Mouse (Mus musculus): ENCODE measurements around the gene Pigk. TPM values are rescaled to one million over a fixed set of nuclear protein-coding genes. Genes with fewer than 3 reads are reported as not detected.

Pigk gene
- polyA plus RNA-seq, 1 experiment from 2014 or later: 44.6 TPM

GRCm38 (mm10) chr3:152761116-152761515 is 47.2 kb downstream of the Pigk start:
- Histone ChIP-seq H3K27me3 (replicated peaks; ENCODE audit: insufficient read depth, low read length) (no peaks in the 10 kb centered on the region), H3K9me3 (ENCODE audit: low read length) (no peaks in the 10 kb centered on the region), H3K36me3 (ENCODE audit: insufficient read depth, low read length) (no peaks in the 10 kb centered on the region), H3K4me1 (ENCODE audit: insufficient read depth, low read depth, low read length) (peaks cover 8% of the 10 kb centered on the region), H3K4me2 (replicated peaks; ENCODE audit: low read depth, low read length) (no peak overlapping the region), H3K4me3 (ENCODE audit: low read depth, low read length) (no peak overlapping the region), H3K9ac (replicated peaks; ENCODE audit: low read depth) (no peak overlapping the region), H3K27ac (ENCODE audit: low read length) (no peak overlapping the region)
- ATAC-seq (no peak), DNase-seq (ENCODE audit: low spot score) (peak; percentile 79)
- WGBS: 24% methylated on average over 7 of the region's 7 CpGs
- TF ChIP-seq CTCF (IDR thresholded peaks at IDR 0.05) (peak; percentile 74), EP300 (IDR thresholded peaks at IDR 0.05) (0 out of 2 replicates have a peak, but pooled peaks have one; percentile 17)

- TF ChIP-seq EP300 (IDR thresholded peaks at IDR 0.05) (no peak), CTCF (IDR thresholded peaks at IDR 0.05) (peak; percentile 30)
- Histone ChIP-seq H3K9ac (replicated peaks; ENCODE audit: low read depth) (no peak overlapping the region), H3K4me1 (ENCODE audit: insufficient read depth, low read depth, low read length) (peaks cover 8% of the 10 kb centered on the region), H3K27ac (ENCODE audit: low read length) (no peak overlapping the region), H3K36me3 (ENCODE audit: insufficient read depth, low read length) (no peaks in the 10 kb centered on the region), H3K4me3 (ENCODE audit: low read depth, low read length) (no peak overlapping the region), H3K27me3 (replicated peaks; ENCODE audit: insufficient read depth, low read length) (no peaks in the 10 kb centered on the region), H3K9me3 (ENCODE audit: low read length) (no peaks in the 10 kb centered on the region), H3K4me2 (replicated peaks; ENCODE audit: low read depth, low read length) (no peak overlapping the region)
- peak; percentile 60 for ATAC-seq
- WGBS: 54% methylated on average over 8 of the region's 8 CpGs
- peak; percentile 72 for DNase-seq (ENCODE audit: low spot score)
These were observed 47.8 kb downstream of the Pigk start for GRCm38 (mm10) chr3:152761661-152762060.

- DNase-seq (ENCODE audit: low spot score): no peak
- H3K9ac ChIP-seq (replicated peaks; ENCODE audit: low read depth): no peak overlapping the region
- H3K36me3 ChIP-seq (ENCODE audit: insufficient read depth, low read length): no peaks in the 10 kb centered on the region
- no peak overlapping the region for H3K4me3 ChIP-seq (ENCODE audit: low read depth, low read length)
- TF ChIP-seq EP300 (IDR thresholded peaks at IDR 0.05) (no peak), CTCF (IDR thresholded peaks at IDR 0.05) (no peak)
- WGBS: 88% methylated on average over 8 of the region's 8 CpGs
- no peaks in the 10 kb centered on the region for H3K27me3 ChIP-seq (replicated peaks; ENCODE audit: insufficient read depth, low read length)
- no peaks in the 10 kb centered on the region for H3K9me3 ChIP-seq (ENCODE audit: low read length)
- ATAC-seq: no peak
- peaks cover 8% of the 10 kb centered on the region for H3K4me1 ChIP-seq (ENCODE audit: insufficient read depth, low read depth, low read length)
- H3K27ac ChIP-seq (ENCODE audit: low read length): no peak overlapping the region
- H3K4me2 ChIP-seq (replicated peaks; ENCODE audit: low read depth, low read length): no peak overlapping the region
These were observed 48.4 kb downstream of the Pigk start for GRCm38 (mm10) chr3:152762302-152762701.

GRCm38 (mm10) chr3:152763139-152763882 is 49.4 kb downstream of the Pigk start:
- peak; percentile 53 for DNase-seq (ENCODE audit: low spot score)
- no peaks in the 10 kb centered on the region for H3K27me3 ChIP-seq (replicated peaks; ENCODE audit: insufficient read depth, low read length)
- H3K36me3 ChIP-seq (ENCODE audit: insufficient read depth, low read length): no peaks in the 10 kb centered on the region
- WGBS: 23% methylated on average over 26 of the region's 26 CpGs
- peak overlapping the region; percentile 33 for H3K4me3 ChIP-seq (ENCODE audit: low read depth, low read length)
- no peak for TF ChIP-seq EP300 (IDR thresholded peaks at IDR 0.05)
- TF ChIP-seq CTCF (IDR thresholded peaks at IDR 0.05): peak; percentile 78
- peak overlapping the region; percentile 49 for H3K4me2 ChIP-seq (replicated peaks; ENCODE audit: low read depth, low read length)
- ATAC-seq: peak; percentile 61
- H3K4me1 ChIP-seq (ENCODE audit: insufficient read depth, low read depth, low read length): peaks cover 8% of the 10 kb centered on the region
- H3K27ac ChIP-seq (ENCODE audit: low read length): peak overlapping the region; percentile 2; the same call in 1 of the 2 replicates
- H3K9ac ChIP-seq (replicated peaks; ENCODE audit: low read depth): no peak overlapping the region
- no peaks in the 10 kb centered on the region for H3K9me3 ChIP-seq (ENCODE audit: low read length)

DNA sequence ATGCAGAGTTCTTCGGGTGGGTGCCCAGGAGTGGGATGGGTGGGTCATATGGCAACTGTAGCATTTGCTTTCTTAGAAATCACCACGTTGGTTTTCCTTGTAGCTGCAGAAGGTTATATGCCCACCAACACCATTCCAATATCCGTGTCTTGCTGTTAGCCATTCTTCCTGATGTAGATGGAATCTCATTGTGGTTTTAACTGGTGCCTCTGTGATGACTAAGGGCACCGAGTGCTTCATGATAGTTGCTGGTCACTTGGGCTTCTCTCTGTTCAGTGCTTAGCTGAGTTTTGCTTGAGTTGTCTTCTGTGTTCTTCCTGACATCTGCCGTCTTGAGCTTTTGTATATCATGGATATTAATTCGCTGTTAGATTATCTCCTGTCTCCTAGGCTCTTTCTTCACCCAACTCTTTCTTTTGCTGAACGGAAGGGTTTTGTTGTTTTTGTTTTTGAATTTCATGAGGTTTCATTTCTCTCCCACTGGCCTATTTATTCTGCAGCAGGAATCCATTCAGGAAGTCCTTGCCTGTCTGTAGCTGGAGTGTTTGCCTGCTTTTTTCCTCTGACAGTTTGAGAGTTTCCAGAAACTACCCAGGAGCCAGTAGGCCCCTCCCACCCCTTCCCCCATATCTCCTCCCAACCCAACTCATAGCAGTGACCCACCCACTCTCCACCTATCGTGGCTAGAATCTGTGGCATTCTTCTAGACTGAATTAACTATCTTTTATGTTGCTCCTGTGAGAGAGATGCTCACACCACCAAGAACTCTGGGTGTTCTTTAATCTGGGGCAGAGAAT is 50.8 kb downstream of the Pigk start:
- peak overlapping the region; percentile 26; the same call in 1 of the 2 replicates for H3K27ac ChIP-seq (ENCODE audit: low read length)
- ATAC-seq (no peak), DNase-seq (ENCODE audit: low spot score) (peak; percentile 26)
- H3K4me3 ChIP-seq (ENCODE audit: low read depth, low read length): no peak overlapping the region
- 61% methylated on average over 8 of the region's 8 CpGs for WGBS
- H3K9me3 ChIP-seq (ENCODE audit: low read length): no peaks in the 10 kb centered on the region
- no peak overlapping the region for H3K9ac ChIP-seq (replicated peaks; ENCODE audit: low read depth)
- no peaks in the 10 kb centered on the region for H3K36me3 ChIP-seq (ENCODE audit: insufficient read depth, low read length)
- peaks cover 8% of the 10 kb centered on the region for H3K4me1 ChIP-seq (ENCODE audit: insufficient read depth, low read depth, low read length)
- no peaks in the 10 kb centered on the region for H3K27me3 ChIP-seq (replicated peaks; ENCODE audit: insufficient read depth, low read length)
- TF ChIP-seq CTCF (IDR thresholded peaks at IDR 0.05): no peak
- no peak for TF ChIP-seq EP300 (IDR thresholded peaks at IDR 0.05)
- no peak overlapping the region for H3K4me2 ChIP-seq (replicated peaks; ENCODE audit: low read depth, low read length)

DNA sequence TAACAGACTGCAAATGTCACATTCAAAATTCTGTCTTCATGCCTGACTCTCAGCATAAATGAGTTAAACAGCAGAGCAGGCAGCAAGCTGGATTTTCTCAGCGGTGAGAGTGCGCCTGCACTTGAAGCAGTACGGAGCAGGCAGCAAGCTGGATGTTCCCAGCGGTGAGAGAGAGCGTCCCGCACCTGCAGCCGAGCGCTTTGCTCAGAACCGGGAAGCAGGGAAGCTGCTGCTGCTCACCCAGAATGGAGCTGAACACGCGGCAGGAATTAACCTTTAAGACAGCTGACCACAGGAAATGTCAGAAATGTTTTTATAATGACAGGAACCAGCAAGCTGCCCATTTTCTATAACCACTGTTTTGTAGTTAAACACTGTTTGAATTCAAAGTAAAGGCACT is 53.6 kb downstream of the Pigk start:
- ATAC-seq: no peak
- 56% methylated on average over 11 of the region's 11 CpGs for WGBS

More for the DNA sequence above, 53.6 kb downstream of the Pigk start:
- Histone ChIP-seq H3K27me3 (replicated peaks; ENCODE audit: insufficient read depth, low read length) (no peaks in the 10 kb centered on the region), H3K36me3 (ENCODE audit: insufficient read depth, low read length) (no peaks in the 10 kb centered on the region), H3K4me1 (ENCODE audit: insufficient read depth, low read depth, low read length) (peaks cover 8% of the 10 kb centered on the region), H3K4me2 (replicated peaks; ENCODE audit: low read depth, low read length) (no peak overlapping the region), H3K4me3 (ENCODE audit: low read depth, low read length) (no peak overlapping the region), H3K27ac (ENCODE audit: low read length) (no peak overlapping the region), H3K9ac (replicated peaks; ENCODE audit: low read depth) (no peak overlapping the region), H3K9me3 (ENCODE audit: low read length) (no peaks in the 10 kb centered on the region)
- TF ChIP-seq CTCF (IDR thresholded peaks at IDR 0.05) (no peak), EP300 (IDR thresholded peaks at IDR 0.05) (no peak)
- DNase-seq (ENCODE audit: low spot score): no peak
